Comparison of ENCODE assay signal across 1 mouse cellular context in the genomic region with DNA sequence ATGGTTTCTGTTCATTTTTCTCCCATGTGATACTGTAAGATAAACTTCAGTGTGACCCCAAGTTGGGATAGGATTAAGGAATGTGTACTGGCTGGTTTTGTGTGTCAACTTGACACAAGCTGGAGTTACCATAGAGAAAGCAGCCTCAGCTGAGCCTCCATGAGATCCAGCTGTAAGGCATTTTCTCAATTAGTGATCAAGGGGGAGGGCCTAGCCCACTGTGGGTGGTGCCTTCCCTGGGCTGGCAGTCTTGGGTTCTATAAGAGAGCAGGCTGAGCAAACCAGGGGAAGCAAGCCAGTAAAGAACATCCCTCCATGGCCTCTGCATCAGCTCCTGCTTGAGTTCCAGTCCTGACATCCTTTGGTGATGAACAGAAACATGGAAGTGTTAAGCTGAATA. TPM values are rescaled to one million over a fixed set of nuclear protein-coding genes. Genes with fewer than 3 reads are reported as not detected.
"Had no signal": no experiment of that assay in that cellular context is flagged by ENCODE, and none has a peak within 500 bp of the region (broad histone marks: within the 10 kb centered on the region; RNA-seq: fewer than 3 reads in every experiment).

No protein-coding gene starts in this region.

RNA-seq across cellular contexts. Expression of gene Coch, which starts 56.3 kb away (rescaled TPM):
- polyA plus RNA-seq: erythroblast, embryonic 14.5 days had no signal
